Mouse (Mus musculus) T-helper 17 cell (primary cell): ENCODE measurements at regions not wholly inside any gene's neighbourhood (a gene's known extent, or its start where the extent isn't known, plus 50 kb on each side); places are given as distances from the start of the nearest gene placed in this dataset.

ENCODE experiments used
- in situ Hi-C, 2 experiments: fragments of 300-600 bp; cut with MboI, MseI; formaldehyde crosslinking; loops; 1 replicate in 1 of 2; 2 replicates in 1 of 2; pipeline ENCODE4 v1.15.1; 2025; ENCODE audit warnings: high pct_unique_total_duplicates in 2 of 2

- in situ Hi-C loops: loop anchor here in 1 of 2 experiments (10.0 kb wide), 1 partner anchor 192 kb away; no protein-coding TSS in a partner anchor
Measured at GRCm38 (mm10) chr17:85776876-85777275, 88.8 kb upstream of the Six2 start.

- in situ Hi-C loops: no loop called here
Measured at GRCm38 (mm10) chr17:85768341-85768740, 80.3 kb upstream of the Six2 start.

- in situ Hi-C loops: no loop called here
Measured at GRCm38 (mm10) chr17:85767201-85767862, 79.3 kb upstream of the Six2 start.

- in situ Hi-C loops: no loop called here
Measured at GRCm38 (mm10) chr17:85766556-85766955, 78.5 kb upstream of the Six2 start.

GRCm38 (mm10) chr17:85758581-85759098, 70.6 kb upstream of the Six2 start:
- in situ Hi-C loops: no loop called here

GRCm38 (mm10) chr17:85757647-85758046, 69.6 kb upstream of the Six2 start:
- in situ Hi-C loops: no loop called here

- in situ Hi-C loops: no loop called here
Measured at GRCm38 (mm10) chr17:85755557-85755956, 67.5 kb upstream of the Six2 start.

GRCm38 (mm10) chr17:85748649-85749081, 60.6 kb upstream of the Six2 start:
- in situ Hi-C loops: no loop called here

- in situ Hi-C loops: no loop called here
Measured at GRCm38 (mm10) chr17:85747976-85748648, 60.0 kb upstream of the Six2 start.
